21 mouse cellular contexts compared by ENCODE assay signal in the genomic region with DNA sequence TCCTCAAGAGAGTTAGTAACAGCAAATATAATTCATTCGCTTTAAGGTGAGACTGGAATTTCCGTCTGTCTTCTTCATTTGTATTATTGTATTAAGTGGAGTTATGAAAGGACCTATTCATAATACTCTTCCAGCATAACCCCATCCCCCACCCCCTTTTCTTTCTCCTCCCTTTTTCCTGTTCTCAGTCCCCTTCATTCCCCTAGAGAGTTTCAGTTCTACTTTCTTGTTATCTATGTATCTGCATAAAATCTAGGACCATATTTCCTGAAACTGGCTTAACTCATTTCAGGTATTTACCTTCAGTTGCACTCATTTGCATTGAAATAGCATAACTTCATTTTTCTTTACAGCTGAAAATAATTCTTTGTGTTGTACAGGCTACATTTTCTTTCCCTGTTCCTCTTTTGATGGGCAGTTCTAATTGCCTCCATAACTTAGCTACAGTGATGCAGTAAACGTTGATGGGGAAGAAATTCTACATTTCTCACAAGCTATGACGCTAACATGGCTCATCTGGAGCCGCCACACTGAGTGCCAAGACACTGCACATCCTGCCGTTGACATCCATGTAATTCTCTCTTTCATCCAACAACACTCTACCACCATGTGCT.
"Had no signal": no experiment of that assay in that cellular context is flagged by ENCODE, and none has a peak within 500 bp of the region (broad histone marks: within the 10 kb centered on the region; RNA-seq: fewer than 3 reads in every experiment).

No protein-coding gene starts in this region.

- H3K4me1 ChIP-seq: heart, embryonic 13.5 days; heart, embryonic 15.5 days; hindbrain, embryonic 13.5 days; hindbrain, embryonic 15.5 days; intestine, embryonic 15.5 days; limb, embryonic 10.5 days; limb, embryonic 12.5 days; liver, embryonic 13.5 days had no signal

- H3K9me3 ChIP-seq: heart, embryonic 13.5 days; heart, embryonic 15.5 days; hindbrain, embryonic 13.5 days; hindbrain, embryonic 15.5 days; intestine, embryonic 15.5 days; limb, embryonic 10.5 days; limb, embryonic 12.5 days; liver, embryonic 13.5 days had no signal

- H3K9ac ChIP-seq: heart, embryonic 13.5 days; heart, embryonic 15.5 days; hindbrain, embryonic 13.5 days; hindbrain, embryonic 15.5 days; intestine, embryonic 15.5 days; limb, embryonic 12.5 days; liver, embryonic 13.5 days had no signal

- H3K36me3 ChIP-seq: heart, embryonic 13.5 days; heart, embryonic 15.5 days; hindbrain, embryonic 13.5 days; hindbrain, embryonic 15.5 days; intestine, embryonic 15.5 days; limb, embryonic 10.5 days; limb, embryonic 12.5 days; liver, embryonic 13.5 days had no signal

- H3K27ac ChIP-seq: heart, embryonic 13.5 days; heart, embryonic 15.5 days; hindbrain, embryonic 13.5 days; hindbrain, embryonic 15.5 days; intestine, embryonic 15.5 days; layer of hippocampus, adult 2 months; left cerebral cortex, adult 2 months; limb, embryonic 10.5 days; limb, embryonic 12.5 days; liver, embryonic 13.5 days had no signal

- H3K27me3 ChIP-seq: heart, embryonic 13.5 days; heart, embryonic 15.5 days; hindbrain, embryonic 13.5 days; hindbrain, embryonic 15.5 days; intestine, embryonic 15.5 days; limb, embryonic 12.5 days; liver, embryonic 13.5 days had no signal

- H3K4me3 ChIP-seq: heart, embryonic 13.5 days; heart, embryonic 15.5 days; hindbrain, embryonic 13.5 days; hindbrain, embryonic 15.5 days; intestine, embryonic 15.5 days; layer of hippocampus, adult 2 months; left cerebral cortex, adult 2 months; limb, embryonic 10.5 days; limb, embryonic 12.5 days; liver, embryonic 13.5 days had no signal

- DNase-seq: gastrocnemius, postnatal 14 days; gastrocnemius, postnatal 36 days; heart, adult 11 months; heart, postnatal 14 days; heart, postnatal 36 days; kidney, adult 18-20 months; kidney, adult 8-10 months; kidney, postnatal 10 days; kidney, postnatal 25 days; kidney, postnatal 4 days; liver; liver, embryonic 13.5 days had no signal
